Mouse (Mus musculus) cerebellum, adult 2 months (tissue): ENCODE results near the gene Mlip. TPM values are rescaled to one million over a fixed set of nuclear protein-coding genes. Genes with fewer than 3 reads are reported as not detected.

Source experiments
- DNase-seq, 2 experiments: peaks; one replicate each; pipeline ENCODE4 v3.0.0; 2021
- H3K27ac ChIP-seq: fragments of 200-500 bp; 2 replicates; pipeline ENCODE4 v1.5.1; 2012; ENCODE audit warnings: low read length, control low read depth, inconsistent platforms; ENCODE audit not compliant: insufficient read depth
- H3K27me3 ChIP-seq: fragments of 200-500 bp; 2 replicates; pipeline ENCODE4 v1.6.1; 2012; ENCODE audit warnings: inconsistent platforms, mild to moderate bottlenecking, low read length, moderate library complexity; ENCODE audit not compliant: control insufficient read depth, insufficient read depth
- H3K4me1 ChIP-seq: fragments of 200-500 bp; 2 replicates; pipeline ENCODE4 v1.6.1; 2011; ENCODE audit warnings: low read length; ENCODE audit not compliant: control insufficient read depth, insufficient read depth
- H3K4me3 ChIP-seq: fragments of 200-500 bp; replicated peaks from 2 replicates; pipeline ENCODE3; 2011; ENCODE audit warnings: mild to moderate bottlenecking, low read depth, low read length, control low read depth; ENCODE audit not compliant: insufficient read depth
- CTCF ChIP-seq: fragments of 200-500 bp; IDR thresholded peaks from 2 replicates; pipeline ENCODE4 v1.5.1; 2011; ENCODE audit warnings: low read depth, mild to moderate bottlenecking, control low read depth, low read length, moderate library complexity, borderline replicate concordance; ENCODE audit not compliant: insufficient read depth
- POLR2A ChIP-seq: fragments of 200-500 bp; IDR thresholded peaks from 2 replicates; pipeline ENCODE4 v1.6.1; 2011; ENCODE audit warnings: low read length, control low read depth, borderline replicate concordance; ENCODE audit not compliant: insufficient read depth
- WGBS: fragments of 180-500 bp; shearing (Covaris S2); methylation state at CpG from one replicate; pipeline ENCODE4 v1.1.7; 2018; 5-methylcytosine and 5-hydroxymethylcytosine counted together
- polyA plus RNA-seq: library from polyadenylated mRNA; depleted of rRNA; stranded (reverse); fragments of >200 nt; gene quantifications from 2 replicates; pipeline ENCODE4 v1.2.3, GENCODE M21; 2012; rRNA removed

Gene Mlip
- polyA plus RNA-seq, 1 experiment, result 4.6 TPM

DNA sequence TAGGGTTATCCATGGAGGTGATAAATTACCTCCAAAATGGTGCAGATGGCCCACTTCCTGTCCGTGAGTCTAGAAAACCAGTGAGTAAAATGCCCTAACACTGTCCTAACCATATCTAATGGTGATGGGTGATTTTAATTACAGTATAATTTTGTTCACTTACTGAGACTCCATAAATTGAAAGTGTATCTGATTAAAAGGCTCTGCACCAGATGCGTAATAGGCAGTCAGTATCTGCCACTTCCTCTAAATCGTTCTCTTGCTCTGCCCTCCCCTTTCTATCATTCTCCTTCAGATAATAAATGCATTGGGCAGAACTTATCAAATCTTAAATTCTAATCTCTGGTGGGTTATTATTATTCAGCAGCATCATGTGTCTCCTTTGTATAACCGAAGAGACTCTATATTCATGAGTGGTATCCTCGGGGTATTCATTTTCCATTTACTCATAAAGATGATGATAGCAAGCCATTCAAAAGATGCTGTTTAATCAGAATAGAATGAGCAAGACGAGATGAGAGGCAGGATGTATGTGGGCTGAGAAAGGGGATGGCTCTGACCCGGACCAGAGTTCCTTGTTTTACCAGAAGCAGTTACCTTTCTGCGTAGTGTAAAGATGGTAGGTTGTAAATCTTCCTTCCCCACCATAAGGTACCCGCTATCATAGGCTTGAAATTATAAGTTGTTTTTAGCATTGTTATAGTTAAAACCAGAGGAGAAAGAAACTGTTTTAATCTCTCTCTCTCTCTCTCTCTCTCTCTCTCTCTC lies 298.2 kb downstream of the Mlip start:
- 94% methylated on average over 9 of the region's 9 CpGs for WGBS
- Histone ChIP-seq H3K4me1 (no peaks in the 10 kb centered on the region), H3K27ac (no peak overlapping the region), H3K4me3 (no peak overlapping the region), H3K27me3 (no peaks in the 10 kb centered on the region)
- TF ChIP-seq POLR2A (no peak), CTCF (no peak)
- no peak for DNase-seq

Other genes starting within 250 kb of the Mlip start
- 28.4 and 28.8 TPM in 2 replicates for gene Lrrc1, start 191.9 kb upstream of the Mlip start, polyA plus RNA-seq